Mouse (Mus musculus) kidney, adult 9 months (tissue): ENCODE measurements around the gene Pxylp1.

Source experiments
- DNase-seq: peaks from one replicate; pipeline ENCODE4 v3.0.0; 2022

Pxylp1 gene

DNA sequence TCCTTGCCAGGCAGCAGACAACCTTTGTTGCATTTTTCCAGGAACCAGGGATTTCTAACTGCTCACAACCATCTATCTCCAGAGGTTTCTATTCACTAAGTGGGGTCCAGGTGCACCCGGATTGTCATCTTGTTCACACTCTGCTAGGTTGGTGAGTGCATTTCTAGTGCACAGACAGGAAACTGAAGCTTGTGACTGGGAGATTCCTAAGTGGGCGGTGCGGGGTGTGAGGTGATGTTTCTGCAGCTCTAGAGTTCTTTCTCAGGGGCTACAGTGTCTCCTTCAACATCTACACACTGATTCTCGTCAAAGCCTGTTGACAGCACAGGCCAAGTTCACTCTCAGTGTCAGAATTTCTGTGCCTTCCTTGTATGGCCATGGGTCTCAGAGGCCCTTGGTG lies 34.6 kb downstream of the Pxylp1 start:
- no peak for DNase-seq

DNA sequence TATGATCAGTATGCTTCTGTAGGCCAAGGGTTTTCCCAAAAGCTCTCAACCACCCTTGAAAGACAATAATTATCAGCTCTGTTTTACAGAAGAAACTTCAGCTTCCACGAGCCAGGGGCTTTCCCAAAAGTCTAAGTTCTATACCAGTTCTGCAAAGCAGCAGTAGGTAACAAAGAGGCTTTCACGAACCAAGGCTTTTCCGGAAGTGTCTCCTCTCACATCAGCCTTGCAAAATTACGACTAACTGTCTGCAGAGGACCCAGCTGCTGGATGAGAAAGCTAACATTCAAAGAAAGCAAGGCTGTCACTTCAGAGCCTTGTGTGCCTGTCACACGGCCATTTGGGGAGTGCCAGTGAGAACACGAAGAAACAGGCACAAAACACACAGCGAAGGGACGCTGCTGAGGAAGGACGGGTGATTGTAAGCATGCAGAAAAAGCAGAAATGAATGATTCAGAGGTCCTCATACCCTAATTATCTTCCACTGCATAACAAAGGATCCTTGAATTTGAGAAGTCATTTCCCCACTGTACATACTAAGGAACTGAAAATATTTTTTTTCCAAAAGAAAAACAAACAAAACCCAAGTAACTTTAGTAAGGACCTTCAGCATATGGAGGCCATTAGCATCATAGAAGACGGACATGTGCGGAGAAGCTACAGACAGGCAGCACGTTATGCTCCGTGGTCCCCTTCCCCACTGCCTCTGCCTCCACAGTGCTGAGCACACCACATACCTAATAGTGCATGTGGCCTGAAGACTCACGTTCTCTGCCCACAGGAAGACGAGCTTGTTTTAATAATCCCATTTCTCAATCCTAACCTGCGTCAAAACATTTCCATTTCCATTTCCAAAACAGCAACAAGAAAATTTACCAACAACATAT lies 38.9 kb downstream of the Pxylp1 start:
- DNase-seq, result no peak

DNA sequence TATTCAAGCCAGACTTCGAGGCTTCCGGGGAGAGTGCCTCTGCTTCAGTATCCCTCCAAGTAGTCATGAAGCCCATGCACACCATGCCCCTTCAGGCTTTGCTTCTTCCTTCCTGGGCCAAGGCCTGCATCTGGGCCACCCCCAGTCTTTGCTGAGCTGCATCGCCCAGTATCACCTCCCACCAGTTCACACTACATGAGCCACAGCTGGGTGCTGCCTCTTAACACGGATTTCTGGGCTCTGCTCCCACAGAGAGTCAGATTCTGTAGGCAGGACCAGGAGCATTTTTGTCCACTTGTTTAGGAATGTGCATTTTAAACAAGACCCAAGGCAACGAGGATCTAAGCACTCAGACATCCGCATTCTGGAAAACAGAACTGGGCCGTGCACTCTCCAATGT lies 40.8 kb downstream of the Pxylp1 start:
- DNase-seq, result no peak

DNA sequence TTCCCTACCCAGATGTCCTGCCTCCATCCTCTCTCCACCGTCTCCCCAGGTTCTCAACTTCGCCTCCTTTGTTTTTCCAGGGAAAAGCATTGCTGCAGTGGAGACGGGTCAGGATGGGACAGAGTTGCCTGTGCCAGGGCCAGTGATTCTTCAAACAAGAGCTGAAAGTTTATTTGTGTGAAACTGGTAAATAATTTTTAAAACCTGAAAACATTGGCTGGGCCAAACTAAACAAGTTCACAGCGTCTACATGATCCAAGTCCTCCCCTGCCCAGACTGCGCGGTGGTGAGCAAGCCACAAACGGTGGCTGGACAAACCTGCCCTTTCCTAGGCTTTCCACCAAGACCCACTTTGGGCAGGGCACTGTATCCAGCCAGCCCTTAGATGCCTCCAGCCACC lies 41.4 kb downstream of the Pxylp1 start:
- DNase-seq, result peak; percentile 29

DNA sequence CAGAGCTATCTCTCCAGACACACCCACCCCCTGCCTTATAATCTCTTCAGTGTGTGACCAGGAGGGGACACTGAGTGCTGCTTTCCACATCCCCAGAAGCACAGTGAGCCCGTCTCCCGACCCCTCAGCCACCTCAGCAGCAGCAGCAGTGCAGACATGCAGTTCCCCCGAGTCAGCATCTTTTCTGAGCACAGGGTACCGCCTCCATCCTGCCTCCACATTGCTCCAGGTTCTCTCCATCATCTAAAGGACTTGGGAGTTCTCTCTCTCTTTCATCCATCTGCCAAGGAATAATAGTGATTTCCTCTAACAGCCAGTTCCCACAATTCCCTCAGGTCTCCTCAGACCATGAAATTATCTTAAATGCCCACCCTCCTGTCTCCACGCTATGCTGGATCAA lies 43.5 kb downstream of the Pxylp1 start:
- DNase-seq, result no peak

DNA sequence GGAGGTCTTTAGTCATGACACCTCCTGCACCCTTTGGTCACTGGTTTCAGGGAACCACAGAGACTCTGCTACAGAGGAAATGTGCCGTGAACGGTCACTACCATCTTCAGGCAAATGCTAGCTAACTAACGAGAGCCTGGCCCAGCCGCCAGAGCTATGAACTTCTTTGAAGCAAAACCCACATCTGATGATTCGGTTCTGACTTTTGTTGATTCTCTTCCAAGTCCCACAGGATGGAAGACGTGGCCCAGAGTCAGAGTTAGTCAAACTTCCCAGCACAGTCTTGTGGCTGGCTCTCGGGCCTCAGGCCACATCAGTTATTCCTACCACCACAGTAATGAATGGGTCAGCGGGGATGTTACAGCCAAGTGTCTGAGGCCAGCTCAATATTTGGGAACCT lies 46.1 kb downstream of the Pxylp1 start:
- DNase-seq, result no peak

DNA sequence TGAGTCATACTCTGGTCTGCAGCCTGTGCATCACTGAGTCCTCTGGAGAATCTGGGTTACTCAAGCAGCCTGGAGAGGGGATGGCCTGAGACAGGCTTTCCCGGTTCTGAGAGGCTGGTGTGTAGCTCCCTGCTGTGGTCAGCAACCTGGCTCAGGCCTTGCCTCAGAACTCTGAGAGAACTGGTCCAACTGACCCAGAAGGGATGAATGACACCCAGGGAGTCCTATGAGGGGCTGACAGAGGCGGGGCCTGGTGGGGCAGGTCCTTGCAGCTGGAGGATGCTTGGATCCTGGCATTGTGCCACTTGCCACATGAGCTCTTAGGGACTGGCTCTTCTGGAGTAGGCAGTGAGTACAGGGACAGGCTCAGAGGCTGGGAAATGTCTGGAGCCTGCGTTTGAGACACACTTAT lies 47.7 kb downstream of the Pxylp1 start:
- peak; percentile 14 for DNase-seq

DNA sequence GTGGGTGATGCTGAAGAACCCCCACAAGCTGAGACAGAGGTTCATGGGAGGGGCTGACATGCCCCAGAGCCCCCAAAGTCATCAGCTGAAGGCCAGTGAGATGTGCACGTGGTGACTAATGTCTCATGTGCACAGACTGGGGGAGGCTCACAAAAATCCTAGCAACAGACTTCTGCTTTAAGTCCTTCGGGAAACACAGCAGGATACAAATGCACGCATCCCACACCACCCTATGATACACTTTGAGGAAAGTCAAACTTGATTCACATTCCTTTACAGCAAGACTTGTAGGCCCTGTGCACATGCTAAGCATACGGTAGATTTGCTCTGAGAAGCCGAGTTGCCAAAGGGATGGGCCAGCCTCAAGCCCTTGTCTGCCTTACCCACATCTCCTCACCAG lies 53.1 kb downstream of the Pxylp1 start:
- no peak for DNase-seq

DNA sequence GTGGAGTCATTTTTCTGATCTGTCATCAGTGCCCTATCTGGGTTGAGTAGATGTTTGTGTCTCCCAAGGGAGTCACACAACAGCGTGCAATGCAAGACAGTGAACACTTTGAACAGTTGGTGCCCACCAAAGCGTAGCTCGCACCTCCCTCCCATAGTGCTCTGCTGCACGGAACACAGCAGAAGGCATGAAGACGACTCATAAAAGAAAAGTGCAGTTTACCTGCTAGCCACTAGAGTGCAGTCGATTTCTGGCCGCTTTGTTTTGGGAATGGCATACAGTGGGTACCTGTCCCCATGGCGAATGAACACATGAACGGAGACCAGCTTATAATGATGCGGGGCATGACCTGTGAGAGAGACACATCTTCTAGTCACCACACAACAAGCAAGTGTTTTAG lies 53.6 kb downstream of the Pxylp1 start:
- peak; percentile 41 for DNase-seq

DNA sequence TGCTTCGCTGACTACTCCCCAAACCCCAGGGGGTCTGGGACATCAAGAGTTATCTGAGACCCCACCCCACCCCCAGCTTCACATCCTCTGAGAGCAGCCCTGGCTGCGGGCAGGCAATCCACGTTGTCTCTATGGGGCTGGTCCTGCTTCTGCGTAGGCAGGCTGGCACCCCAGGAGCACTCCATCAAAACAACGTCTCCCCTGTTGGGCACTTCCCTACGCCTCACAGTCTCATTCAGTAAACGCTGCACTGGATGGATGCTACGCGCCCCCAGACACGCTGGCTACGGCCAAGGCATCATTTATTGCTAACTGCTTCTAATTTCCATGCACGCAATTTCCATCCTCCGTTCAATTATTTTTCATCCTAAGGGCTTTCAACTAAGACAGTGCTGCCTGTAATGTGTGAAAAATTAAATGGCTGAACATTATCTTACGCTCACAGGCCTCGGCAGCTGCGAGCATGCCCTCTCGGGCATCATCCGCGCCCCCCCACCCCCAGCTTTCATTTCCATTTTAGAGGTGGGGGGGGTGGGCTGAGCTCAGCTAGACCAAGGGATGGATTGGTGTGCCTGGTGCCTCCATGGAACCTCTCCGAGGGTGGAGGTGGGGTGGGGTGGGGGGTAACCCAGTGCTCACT lies 54.6 kb downstream of the Pxylp1 start:
- DNase-seq, result no peak

DNA sequence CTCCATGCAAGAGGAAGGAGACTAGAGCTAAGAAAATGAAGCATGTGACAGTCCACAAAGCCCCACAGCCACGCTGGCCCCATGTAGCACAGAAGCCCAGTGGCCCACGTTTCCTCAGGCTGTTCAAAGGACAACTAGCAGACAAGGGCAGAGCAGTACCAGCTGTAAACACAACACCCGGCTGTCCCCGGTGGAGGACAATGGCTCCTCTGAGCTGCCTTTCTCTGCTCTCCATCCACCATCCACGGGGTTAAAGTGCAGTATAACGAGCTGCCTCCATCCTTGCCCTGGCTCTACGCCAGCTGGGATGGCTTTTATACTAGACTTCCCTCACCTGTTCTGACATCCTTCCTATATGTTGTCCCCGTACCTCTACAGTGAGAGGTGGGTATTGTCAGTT lies 55.5 kb downstream of the Pxylp1 start:
- DNase-seq, result no peak

DNA sequence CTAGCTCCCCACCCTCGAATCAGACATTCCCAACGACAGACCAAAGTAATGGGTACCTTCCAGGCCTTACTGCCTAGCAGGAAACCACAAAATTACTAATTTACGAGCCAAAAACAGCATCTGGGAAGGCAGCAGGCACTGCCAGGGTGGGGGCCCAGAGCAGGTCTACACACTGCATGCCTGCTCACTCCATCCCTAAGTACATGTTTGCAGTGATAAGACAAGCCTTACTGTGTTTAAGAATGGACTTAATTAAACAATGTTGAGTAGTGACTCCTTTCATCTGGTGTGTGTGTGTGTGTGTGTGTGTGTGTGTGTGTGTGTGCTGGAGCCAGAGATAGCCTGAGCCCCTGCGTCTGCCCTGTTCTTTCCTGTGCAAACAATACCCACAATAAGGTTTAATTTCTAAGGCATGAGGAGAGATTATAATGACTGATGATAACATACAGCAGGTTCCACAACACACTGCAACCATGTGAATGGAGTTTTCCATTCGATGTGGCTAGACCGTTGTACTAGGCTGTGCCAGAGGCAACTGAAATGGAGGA lies 57.0 kb downstream of the Pxylp1 start:
- no peak for DNase-seq

DNA sequence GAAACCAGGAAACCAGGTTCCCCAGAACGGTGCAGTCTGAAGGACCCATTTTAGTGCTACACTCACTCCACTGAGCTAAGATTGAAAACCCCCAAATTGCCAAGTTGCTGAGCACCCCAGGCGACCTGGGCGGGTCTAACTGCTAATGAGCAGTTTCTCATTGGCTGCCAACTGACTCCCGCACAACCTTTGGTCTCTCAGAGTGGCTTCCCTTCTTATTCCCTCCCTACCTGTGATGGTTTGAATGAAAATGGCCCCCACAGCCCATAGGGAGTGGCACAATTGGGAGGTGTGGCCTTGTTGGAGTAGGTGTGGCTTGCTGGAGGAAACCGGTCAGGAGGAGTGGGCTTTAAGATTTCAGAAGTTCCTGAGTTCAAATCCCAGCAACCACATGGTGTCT lies 58.9 kb downstream of the Pxylp1 start:
- DNase-seq, result no peak

DNA sequence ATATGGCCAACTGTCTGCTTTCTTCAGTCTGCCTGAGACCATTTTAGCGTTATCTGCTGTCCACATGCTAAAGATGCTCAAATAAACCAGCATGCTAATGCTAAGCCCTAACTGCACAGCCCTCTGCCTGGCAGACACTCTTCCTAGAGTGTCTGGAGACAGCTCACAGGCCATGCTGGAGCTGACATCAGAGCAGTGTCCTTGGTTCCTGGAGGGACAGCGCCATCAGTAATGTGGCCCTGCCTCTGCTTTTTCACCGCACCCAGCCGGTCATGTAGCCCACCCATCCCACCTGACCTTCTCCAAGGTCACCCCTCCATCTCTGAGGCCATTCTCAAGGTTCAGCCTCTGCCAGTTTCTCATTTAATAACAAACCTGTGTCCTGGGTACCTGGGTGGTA lies 60.0 kb downstream of the Pxylp1 start:
- DNase-seq, result no peak

DNA sequence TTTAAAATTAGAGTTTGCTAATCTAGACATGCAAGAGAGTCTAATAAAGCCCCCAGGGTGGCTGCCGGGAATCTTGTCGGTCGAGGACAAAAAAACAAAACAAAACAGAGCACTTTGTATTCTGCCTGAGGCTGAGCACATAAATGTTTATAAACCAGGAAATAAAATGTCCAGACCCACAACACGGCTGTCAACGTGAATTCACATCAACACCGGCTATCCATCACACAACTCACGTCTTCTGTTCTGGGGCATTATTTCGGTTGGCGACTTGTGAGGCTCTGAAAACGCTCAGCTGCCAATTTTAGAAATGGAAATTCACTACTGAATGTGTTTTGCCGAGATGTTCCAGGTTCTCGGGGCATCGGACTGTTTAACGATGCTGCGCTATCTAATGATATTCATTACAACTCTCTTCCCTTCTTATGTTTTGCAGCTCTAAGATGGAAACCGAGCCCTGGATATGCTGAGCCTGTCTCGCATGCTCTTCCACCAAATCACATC lies 61.6 kb downstream of the Pxylp1 start:
- no peak for DNase-seq

DNA sequence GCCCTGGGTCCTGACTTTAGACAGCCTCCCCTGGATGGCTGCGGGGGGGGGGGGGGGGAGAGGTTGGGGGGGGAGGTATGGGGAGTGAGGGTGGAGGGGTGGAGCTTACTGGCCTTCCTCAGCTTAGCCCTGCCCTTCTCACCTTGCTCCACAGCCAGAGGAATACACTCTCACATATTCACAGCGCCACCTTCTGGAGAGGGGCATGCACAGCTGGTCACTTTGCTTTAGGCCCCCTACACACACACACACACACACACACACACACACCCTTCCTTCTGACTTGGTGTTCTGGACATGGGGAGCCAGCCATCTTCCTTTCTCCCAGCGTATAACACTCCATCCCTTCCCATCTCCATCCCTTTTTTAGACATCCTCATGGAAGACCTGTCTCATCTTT lies 62.8 kb downstream of the Pxylp1 start:
- no peak for DNase-seq

DNA sequence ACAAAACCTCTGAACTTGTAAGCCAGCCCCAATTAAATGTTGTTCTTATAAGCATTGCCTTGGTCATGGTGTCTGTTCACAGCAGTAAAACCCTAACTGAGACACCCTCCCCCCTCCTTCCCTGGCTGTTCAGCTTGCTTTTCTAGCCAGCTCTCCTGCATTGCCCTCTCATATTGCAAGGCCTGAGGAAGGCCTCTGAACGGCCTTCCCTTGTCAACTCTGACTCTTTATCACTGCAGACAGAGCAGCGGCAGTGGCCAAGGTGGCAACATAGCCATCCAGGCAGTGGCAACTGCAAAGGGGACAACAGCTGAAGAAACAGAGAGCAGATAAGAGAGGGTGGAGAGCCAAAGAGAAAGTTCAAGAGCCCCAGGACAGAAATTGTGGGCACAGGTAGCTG lies 64.4 kb downstream of the Pxylp1 start:
- DNase-seq, result no peak

DNA sequence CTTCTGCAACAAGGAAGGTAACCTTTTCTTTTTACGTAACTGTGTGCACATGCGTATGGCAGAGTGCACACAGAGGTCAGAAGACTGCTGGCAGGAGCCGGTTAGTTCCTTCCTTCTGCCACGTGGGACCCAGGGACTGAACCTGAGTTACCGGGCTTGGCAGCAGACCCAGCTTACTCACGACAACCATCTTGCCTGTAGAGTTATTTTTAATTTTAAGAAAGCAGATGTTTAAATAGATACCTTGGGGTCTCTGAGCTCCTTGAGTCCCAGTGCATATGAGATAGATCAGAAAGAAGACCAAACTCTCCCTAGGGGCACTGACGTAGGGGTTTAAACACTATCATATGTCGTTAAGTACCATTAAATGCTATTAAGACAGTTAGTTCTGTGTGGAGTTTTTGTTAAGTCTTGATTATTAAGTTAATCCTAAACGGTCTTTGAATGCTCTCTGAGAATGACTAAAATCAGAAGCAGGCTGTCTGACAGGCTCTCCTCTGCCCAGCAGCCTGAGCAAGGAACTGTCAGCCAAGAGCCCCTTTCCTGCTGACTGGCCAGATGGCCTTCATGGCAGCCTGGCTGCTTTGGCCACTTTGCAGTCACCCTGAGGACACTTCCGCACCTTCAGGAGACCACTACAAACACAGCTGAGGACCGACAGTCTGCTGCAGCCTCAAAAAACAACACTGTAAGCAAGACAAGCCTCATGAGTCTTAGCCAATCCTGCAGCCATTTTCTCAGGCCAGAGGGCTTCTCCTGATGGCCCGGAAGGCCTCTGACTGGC lies 65.3 kb downstream of the Pxylp1 start:
- no peak for DNase-seq

DNA sequence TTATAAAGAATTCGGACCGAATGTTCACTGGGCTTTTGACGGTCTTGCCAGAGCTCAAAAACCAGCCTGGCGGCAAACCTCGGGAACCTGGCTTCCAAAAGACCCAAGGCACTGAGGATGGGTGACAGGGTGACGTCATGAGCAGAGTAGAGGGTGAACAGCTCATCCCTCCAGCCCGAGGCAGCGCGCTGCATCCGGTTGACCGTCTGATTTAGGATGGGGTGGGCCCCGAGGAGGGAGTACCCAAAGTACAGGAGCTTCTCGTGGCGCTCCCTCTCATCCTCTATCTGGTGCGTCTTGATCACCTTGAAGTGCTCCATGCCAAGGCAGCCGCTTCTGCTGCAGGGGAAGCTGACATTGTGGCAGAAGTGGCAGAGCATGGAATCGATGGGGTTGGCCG lies 67.6 kb downstream of the Pxylp1 start:
- no peak for DNase-seq

DNA sequence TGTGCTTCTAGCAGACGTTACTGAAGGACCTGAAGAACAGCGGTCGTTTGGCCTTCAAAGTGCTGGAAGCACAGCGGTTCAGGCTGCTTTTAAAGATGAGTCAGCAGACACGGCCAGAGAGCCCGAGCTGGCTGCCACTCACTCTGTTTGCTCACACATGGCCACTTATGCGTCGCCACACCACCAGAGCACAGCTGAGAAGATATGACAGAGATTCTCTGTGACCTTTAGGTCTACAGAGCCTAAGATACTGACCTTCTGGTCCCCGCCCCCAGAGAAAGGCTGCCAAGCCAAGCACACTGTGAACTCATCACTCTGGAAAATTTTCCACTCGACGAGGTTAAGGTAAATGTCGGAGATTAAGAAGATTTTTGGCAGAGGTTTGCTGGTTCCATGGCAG lies 68.4 kb downstream of the Pxylp1 start:
- DNase-seq, result peak; percentile 22

DNA sequence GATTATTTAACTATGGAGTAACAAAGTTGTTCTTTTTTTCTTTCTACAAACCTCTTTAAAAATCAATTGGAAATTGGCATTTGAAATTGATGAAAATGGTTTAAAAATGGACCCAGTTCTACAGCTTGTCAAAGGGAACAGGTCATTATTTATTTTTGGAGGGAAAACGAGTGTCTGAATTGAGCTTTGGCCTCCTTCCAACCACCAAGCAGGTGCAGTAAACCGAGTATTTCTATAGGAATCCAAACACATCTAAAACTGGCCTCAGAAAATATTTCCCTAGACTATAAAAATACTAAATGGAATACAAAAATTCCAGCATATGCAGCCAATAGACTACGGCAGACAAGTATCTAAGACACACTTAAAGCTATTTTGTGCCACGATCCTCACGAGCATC lies 68.9 kb downstream of the Pxylp1 start:
- no peak for DNase-seq

DNA sequence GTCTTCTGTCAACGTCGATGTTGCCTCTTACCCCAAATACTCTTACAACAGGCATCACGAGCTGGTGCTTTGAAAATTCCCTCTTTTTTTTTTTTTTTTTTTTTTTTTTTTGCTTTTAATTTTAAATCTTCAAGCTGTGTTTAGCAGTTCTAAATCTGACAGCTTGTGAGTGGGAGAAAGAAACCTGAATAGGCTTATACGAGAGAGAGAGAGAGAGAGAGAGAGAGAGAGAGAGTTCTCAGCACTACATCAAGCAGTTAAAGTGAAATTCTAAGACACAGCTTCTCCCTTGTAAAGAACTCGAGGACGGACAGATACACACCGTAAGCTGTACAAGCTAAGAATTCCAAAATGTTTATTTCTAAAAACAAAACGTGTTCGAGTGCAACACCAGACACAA lies 69.5 kb downstream of the Pxylp1 start:
- DNase-seq, result no peak

DNA sequence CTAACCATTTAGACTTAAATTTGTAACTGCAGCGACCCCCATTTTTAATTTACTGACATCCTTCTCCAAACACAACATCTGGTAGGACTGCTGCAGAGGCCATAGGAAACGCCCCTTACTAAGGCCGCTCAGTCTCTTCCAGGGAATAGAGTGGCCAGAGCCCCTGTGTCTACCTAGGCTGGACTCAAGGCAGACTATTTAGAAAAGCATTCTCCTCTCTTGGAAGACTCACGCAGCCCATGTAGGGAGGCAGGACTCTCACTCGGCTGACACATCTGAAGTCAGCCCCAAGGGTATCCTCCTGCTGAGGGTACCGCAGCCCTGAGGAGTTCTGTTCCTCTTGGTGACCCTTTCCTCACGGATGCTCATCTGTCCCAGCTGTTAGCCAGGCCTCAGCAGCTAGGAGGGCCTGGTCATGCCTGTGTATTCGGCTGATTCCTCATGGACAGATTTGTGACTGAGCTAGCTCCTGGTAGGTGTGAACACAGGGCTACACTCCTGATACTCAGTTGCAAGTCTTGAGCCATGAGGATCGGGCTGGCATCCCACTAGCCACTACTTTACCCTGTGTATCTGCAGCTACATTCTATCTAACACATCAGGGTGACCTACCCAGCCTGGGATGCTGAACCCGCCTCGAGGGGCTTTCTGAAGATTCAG lies 73.5 kb downstream of the Pxylp1 start:
- no peak for DNase-seq
